ENCODE assay signal across 9 mouse cellular contexts in genomic region chr12:118926813-118927281, GRCm38 (mm10). TPM values are rescaled to one million over a fixed set of nuclear protein-coding genes. Genes with fewer than 3 reads are reported as not detected.
A peak's percentile ranks its signal among the peaks of the same experiment; 100 is the strongest.
DNase-seq lines count a peak whose midpoint lies in the region; ATAC-seq lines count a peak whose summit lies in the region.
"Had no signal": no experiment of that assay in that cellular context is flagged by ENCODE, and none has a peak within 500 bp of the region (broad histone marks: within the 10 kb centered on the region; RNA-seq: fewer than 3 reads in every experiment).

No protein-coding gene starts in this region.

- peaks cover 6% of the 10 kb centered on the region; the same call in 1 of the 2 replicates for H3K4me1 ChIP-seq in forebrain, embryonic 12.5 days

- no peak overlapping the region for H3K9ac ChIP-seq in forebrain, embryonic 12.5 days

- H3K36me3 ChIP-seq in forebrain, embryonic 12.5 days (replicated peaks), result no peaks in the 10 kb centered on the region

- H3K9me3 ChIP-seq in forebrain, embryonic 12.5 days, result no peaks in the 10 kb centered on the region

- H3K4me2 ChIP-seq in forebrain, embryonic 12.5 days, result peak overlapping the region; percentile 42

- peak; percentile 64 for ATAC-seq in forebrain, embryonic 12.5 days (ENCODE audit: low FRiP score)

- peak; percentile 6 to 20 for DNase-seq in cerebellum, postnatal 14 days
- DNase-seq in cerebellum, adult 9-11 months, result no peak
- DNase-seq in Muller cell, postnatal 12 days (ENCODE audit: inconsistent ontology term), result peak; percentile 35
- DNase-seq in induced T-regulatory cell, adult 2 months (ENCODE audit: low read depth), result peak; percentile 41
- peak; percentile 14 for DNase-seq in lung, postnatal 10 days
- peak; percentile 5 for DNase-seq in right cerebral cortex, postnatal 25 days
- no peak for DNase-seq in spleen, adult 12 weeks (ENCODE audit: low spot score)

- H3K4me3 ChIP-seq in forebrain, embryonic 12.5 days (replicated peaks), result 0 out of 2 replicates have a peak overlapping the region, but pooled peaks have one; percentile 2

- no peak overlapping the region for H3K27ac ChIP-seq in forebrain, embryonic 12.5 days

- WGBS in forebrain, embryonic 12.5 days, result 20% methylated on average over 13 of the region's 13 CpGs

- no peaks in the 10 kb centered on the region for H3K27me3 ChIP-seq in forebrain, embryonic 12.5 days

RNA-seq across cellular contexts. Expression of gene Abcb5, which starts 39.4 kb away (rescaled TPM):
- polyA plus RNA-seq in forebrain, embryonic 12.5 days (2016; fragmentation: Nextera tagmentation; extraction: Ambion mirVana), result not detected in 2 replicates
- polyA plus RNA-seq: large intestine, adult 2 months had no signal

Comparison
In these comparisons a context has a peak if more than half of its experiments do, and no peak if none do; other contexts are left out.
1. DNase-seq: peak in cerebellum, postnatal 14 days (2 of 2), Muller cell, postnatal 12 days (single experiment), induced T-regulatory cell, adult 2 months (single experiment), lung, postnatal 10 days (single experiment) and right cerebral cortex, postnatal 25 days (single experiment); none in cerebellum, adult 9-11 months (single experiment) and spleen, adult 12 weeks (single experiment).